Mouse (Mus musculus) G1E (cell line): ENCODE data around the gene Kirrel.

Source experiments
- CTCF ChIP-seq: IDR thresholded peaks from 2 replicates; pipeline ENCODE4 v1.5.1; 2012; ENCODE audit warnings: low read depth, low read length, inconsistent platforms, mixed read lengths
- GATA1 ChIP-seq: IDR thresholded peaks from 2 replicates; pipeline ENCODE4 v1.6.1; 2012; ENCODE audit warnings: borderline replicate concordance, low read length, inconsistent platforms, mixed read lengths
- POLR2AphosphoS5 ChIP-seq: IDR thresholded peaks from 2 replicates; pipeline ENCODE4 v1.6.1; 2012; ENCODE audit warnings: low read depth, low read length, inconsistent platforms; ENCODE audit not compliant: insufficient replicate concordance
- TAL1 ChIP-seq: conservative IDR thresholded peaks from 2 replicates; pipeline ENCODE4 v1.6.1; 2012; ENCODE audit warnings: low read depth, low read length, inconsistent platforms, mixed read lengths

DNA sequence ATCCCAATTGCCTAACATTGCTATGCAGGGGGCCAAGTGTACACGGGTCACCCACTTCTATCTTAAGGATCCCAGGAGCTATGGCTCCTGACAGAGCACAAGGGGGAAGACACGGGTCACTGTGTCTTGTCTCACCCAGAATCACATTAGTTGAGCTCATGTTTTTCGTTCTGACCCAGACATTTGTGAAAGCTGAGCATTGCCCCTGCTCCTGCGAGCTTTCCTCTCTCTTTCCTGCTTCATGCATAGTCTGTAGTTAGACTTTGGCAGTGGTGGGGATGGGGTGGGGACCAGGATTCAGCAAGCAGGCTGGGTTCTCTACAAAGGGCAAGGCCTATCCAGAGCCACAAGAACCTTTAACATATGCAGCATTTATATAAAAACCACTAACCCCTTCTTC, 94.8 kb downstream of the Kirrel start:
- TF ChIP-seq CTCF (no peak), GATA1 (no peak), TAL1 (no peak), POLR2AphosphoS5 (no peak)
